Mouse (Mus musculus) heart, embryonic 12.5 days (tissue): ENCODE data around the gene Cacna1c. TPM values are rescaled to one million over a fixed set of nuclear protein-coding genes. Genes with fewer than 3 reads are reported as not detected.
A peak's percentile ranks its signal among the peaks of the same experiment; 100 is the strongest.

Source experiments
- ATAC-seq: fragments of 200-750 bp; cut with Nextera tagmentation; 2 replicates; pipeline ENCODE4 v1.8.0; 2017; ENCODE audit warnings: moderate TSS enrichment, moderate library complexity; ENCODE audit not compliant: insufficient number of reproducible peaks, low FRiP score
- H3K27ac ChIP-seq: fragments of 300-500 bp; sonication (generic); 2 replicates; pipeline ENCODE4 v1.5.1; 2016; ENCODE audit warnings: mild to moderate bottlenecking, moderate library complexity; ENCODE audit not compliant: poor library complexity, severe bottlenecking
- H3K27me3 ChIP-seq: fragments of 300-500 bp; sonication (generic); replicated peaks from 2 replicates; pipeline ENCODE4 v1.6.1; 2016; ENCODE audit warnings: mild to moderate bottlenecking, moderate library complexity
- H3K36me3 ChIP-seq: fragments of 300-500 bp; sonication (generic); 2 replicates; pipeline ENCODE4 v1.6.1; 2016; ENCODE audit warnings: mild to moderate bottlenecking, moderate library complexity
- H3K4me1 ChIP-seq: fragments of 300-500 bp; sonication (generic); replicated peaks from 2 replicates; pipeline ENCODE4 v1.6.1; 2016; ENCODE audit warnings: mild to moderate bottlenecking
- H3K4me2 ChIP-seq: fragments of 300-500 bp; sonication (generic); 2 replicates; pipeline ENCODE4 v1.6.1; 2016; ENCODE audit warnings: mild to moderate bottlenecking, moderate library complexity
- H3K4me3 ChIP-seq: fragments of 300-500 bp; sonication (generic); 2 replicates; pipeline ENCODE4 v1.5.1; 2016; ENCODE audit warnings: mild to moderate bottlenecking
- H3K9ac ChIP-seq: fragments of 300-500 bp; sonication (generic); 2 replicates; pipeline ENCODE4 v1.6.1; 2016; ENCODE audit warnings: mild to moderate bottlenecking, moderate library complexity
- H3K9me3 ChIP-seq: fragments of 300-500 bp; sonication (generic); replicated peaks from 2 replicates; pipeline ENCODE4 v1.6.1; 2016; ENCODE audit warnings: mild to moderate bottlenecking, moderate library complexity
- WGBS: fragments of 180-500 bp; shearing (Covaris S2); methylation state at CpG from one replicate; pipeline ENCODE4 v1.1.7; 2016; 5-methylcytosine and 5-hydroxymethylcytosine counted together
- polyA plus RNA-seq: library from polyadenylated mRNA; unstranded; fragments of >200 nt; fragmentation: Nextera tagmentation; extraction: Ambion mirVana; gene quantifications from 2 replicates; pipeline ENCODE4 v1.2.1, GENCODE M21; 2016

Cacna1c gene
- polyA plus RNA-seq, 1 experiment from 2014 or later: 58.1 TPM

GRCm38 (mm10) chr6:119204915-119205314 is 8.7 kb upstream of the Cacna1c start:
- 0 out of 2 replicates have a peak overlapping the region, but pooled peaks have one; percentile 34 for H3K27ac ChIP-seq
- H3K27me3 ChIP-seq: no peaks in the 10 kb centered on the region
- no peaks in the 10 kb centered on the region for H3K36me3 ChIP-seq
- H3K9me3 ChIP-seq: no peaks in the 10 kb centered on the region
- no peak overlapping the region for H3K4me3 ChIP-seq
- H3K9ac ChIP-seq: no peak overlapping the region
- H3K4me2 ChIP-seq: no peak overlapping the region
- peaks cover 40% of the 10 kb centered on the region for H3K4me1 ChIP-seq
- WGBS: 52% methylated on average over 3 of the region's 3 CpGs
- no peak for ATAC-seq

- WGBS: 40% methylated on average over 7 of the region's 7 CpGs
These were observed 8.1 kb upstream of the Cacna1c start for GRCm38 (mm10) chr6:119204286-119204685.

DNA sequence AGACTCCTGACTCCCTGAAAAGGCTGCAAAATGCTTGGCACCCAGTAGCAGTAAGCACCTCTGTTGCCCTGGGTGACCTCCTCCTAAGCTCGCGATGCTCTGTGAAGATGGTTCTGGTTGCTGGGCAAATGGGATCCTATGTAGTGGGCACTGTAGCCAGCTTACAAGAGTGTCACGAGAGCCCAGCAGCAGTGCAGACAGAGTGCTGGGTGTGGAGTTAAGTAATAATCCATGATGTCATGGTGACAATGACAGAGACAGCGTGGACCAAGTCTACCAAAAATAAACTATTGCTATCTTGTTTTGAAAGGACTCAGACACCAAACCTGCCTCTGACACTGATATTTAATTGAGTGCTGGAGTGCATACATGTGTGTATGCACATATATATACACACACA is 5.4 kb upstream of the Cacna1c start:
- Histone ChIP-seq H3K9me3 (no peaks in the 10 kb centered on the region), H3K27me3 (no peaks in the 10 kb centered on the region), H3K36me3 (no peaks in the 10 kb centered on the region), H3K27ac (peak overlapping the region; percentile 65), H3K4me1 (peaks cover 64% of the 10 kb centered on the region), H3K4me2 (no peak overlapping the region), H3K9ac (no peak overlapping the region), H3K4me3 (no peak overlapping the region)
- peak; percentile 49; the same call in 1 of the 2 replicates for ATAC-seq
- 57% methylated on average over 4 of the region's 4 CpGs for WGBS

More at GRCm38 (mm10) chr6:119204286-119204685, 8.1 kb upstream of the Cacna1c start:
- H3K36me3 ChIP-seq: no peaks in the 10 kb centered on the region
- H3K4me1 ChIP-seq: peaks cover 47% of the 10 kb centered on the region
- H3K9ac ChIP-seq: no peak overlapping the region
- H3K4me3 ChIP-seq: no peak overlapping the region
- no peak overlapping the region for H3K4me2 ChIP-seq
- no peaks in the 10 kb centered on the region for H3K27me3 ChIP-seq
- peak overlapping the region; percentile 41; the same call in 1 of the 2 replicates for H3K27ac ChIP-seq
- no peaks in the 10 kb centered on the region for H3K9me3 ChIP-seq
- ATAC-seq: no peak

- no peak for ATAC-seq
- H3K27me3 ChIP-seq: no peaks in the 10 kb centered on the region
- no peak overlapping the region for H3K4me2 ChIP-seq
- H3K9me3 ChIP-seq: no peaks in the 10 kb centered on the region
- peaks cover 62% of the 10 kb centered on the region for H3K4me1 ChIP-seq
- H3K27ac ChIP-seq: peak overlapping the region; percentile 58
- H3K36me3 ChIP-seq: no peaks in the 10 kb centered on the region
- 56% methylated on average over 5 of the region's 5 CpGs for WGBS
- no peak overlapping the region for H3K4me3 ChIP-seq
- no peak overlapping the region for H3K9ac ChIP-seq
These were observed 4.1 kb upstream of the Cacna1c start for GRCm38 (mm10) chr6:119200362-119200761.

- H3K4me1 ChIP-seq: peaks cover 56% of the 10 kb centered on the region
- H3K36me3 ChIP-seq: no peaks in the 10 kb centered on the region
- H3K9me3 ChIP-seq: no peaks in the 10 kb centered on the region
- H3K4me3 ChIP-seq: no peak overlapping the region
- no peak for ATAC-seq
- no peaks in the 10 kb centered on the region for H3K27me3 ChIP-seq
- no peak overlapping the region for H3K27ac ChIP-seq
- 47% methylated on average over 8 of the region's 8 CpGs for WGBS
- no peak overlapping the region for H3K4me2 ChIP-seq
- H3K9ac ChIP-seq: no peak overlapping the region
These were observed 3.2 kb upstream of the Cacna1c start for GRCm38 (mm10) chr6:119199274-119199879.

DNA sequence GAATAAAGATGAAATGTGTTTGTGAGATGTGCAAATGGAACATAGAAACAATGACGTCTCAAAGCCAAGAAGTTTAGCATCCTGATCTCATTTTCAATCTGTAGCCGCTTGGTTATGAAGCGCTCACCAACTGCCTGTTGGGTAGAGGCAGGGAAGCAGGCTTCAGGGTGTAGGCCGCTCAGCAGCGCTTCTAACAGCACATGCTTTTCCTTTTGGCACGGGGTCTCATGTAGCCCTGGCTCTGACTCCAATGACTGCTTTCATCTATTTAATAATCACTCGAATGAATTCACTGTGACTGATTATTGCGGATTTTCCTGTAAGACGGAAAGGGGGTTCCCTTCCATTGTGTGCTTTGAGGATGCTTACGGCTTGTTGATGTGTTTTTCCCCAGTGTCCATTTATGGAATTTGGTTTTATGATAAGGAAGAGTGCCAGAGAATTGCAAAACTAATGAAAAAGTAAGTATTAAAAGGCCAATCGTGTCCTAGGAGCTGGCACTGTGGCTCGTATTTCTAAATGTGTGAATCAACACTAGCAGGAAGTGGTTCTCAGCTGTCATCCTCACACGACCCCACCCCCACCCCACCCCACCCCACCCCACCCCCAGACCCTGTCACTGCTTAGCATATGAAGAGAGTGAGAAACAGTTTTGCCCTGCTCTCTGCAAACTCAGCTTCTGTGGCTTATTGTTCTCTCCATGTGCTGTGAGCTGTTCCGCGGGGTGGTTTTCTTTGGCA is 2.5 kb upstream of the Cacna1c start:
- no peak overlapping the region for H3K4me3 ChIP-seq
- peaks cover 55% of the 10 kb centered on the region for H3K4me1 ChIP-seq
- H3K27ac ChIP-seq: no peak overlapping the region
- no peak overlapping the region for H3K9ac ChIP-seq
- no peak for ATAC-seq
- H3K9me3 ChIP-seq: no peaks in the 10 kb centered on the region
- no peaks in the 10 kb centered on the region for H3K27me3 ChIP-seq
- H3K36me3 ChIP-seq: no peaks in the 10 kb centered on the region
- WGBS: 54% methylated on average over 15 of the region's 15 CpGs
- H3K4me2 ChIP-seq: no peak overlapping the region

GRCm38 (mm10) chr6:119194601-119195000 is 1.6 kb downstream of the Cacna1c start:
- H3K4me3 ChIP-seq: peak overlapping the region; percentile 64
- H3K9me3 ChIP-seq: no peaks in the 10 kb centered on the region
- ATAC-seq: no peak
- H3K9ac ChIP-seq: peak overlapping the region; percentile 81
- H3K36me3 ChIP-seq: peaks cover 27% of the 10 kb centered on the region
- H3K4me2 ChIP-seq: peak overlapping the region; percentile 65
- peaks cover 7% of the 10 kb centered on the region; the same call in 1 of the 2 replicates for H3K27me3 ChIP-seq
- H3K27ac ChIP-seq: peak overlapping the region; percentile 100
- 42% methylated on average over 7 of the region's 7 CpGs for WGBS
- H3K4me1 ChIP-seq: peaks cover 65% of the 10 kb centered on the region

- Histone ChIP-seq H3K9ac (peak overlapping the region; percentile 81), H3K36me3 (peaks cover 31% of the 10 kb centered on the region), H3K27me3 (peaks cover 7% of the 10 kb centered on the region; the same call in 1 of the 2 replicates), H3K9me3 (no peaks in the 10 kb centered on the region), H3K4me2 (peak overlapping the region; percentile 65), H3K4me1 (peaks cover 65% of the 10 kb centered on the region), H3K4me3 (peak overlapping the region; percentile 64), H3K27ac (peak overlapping the region; percentile 100)
- WGBS: 47% methylated on average over 9 of the region's 9 CpGs
- ATAC-seq: no peak
These were observed 2.1 kb downstream of the Cacna1c start for GRCm38 (mm10) chr6:119194161-119194560.

DNA sequence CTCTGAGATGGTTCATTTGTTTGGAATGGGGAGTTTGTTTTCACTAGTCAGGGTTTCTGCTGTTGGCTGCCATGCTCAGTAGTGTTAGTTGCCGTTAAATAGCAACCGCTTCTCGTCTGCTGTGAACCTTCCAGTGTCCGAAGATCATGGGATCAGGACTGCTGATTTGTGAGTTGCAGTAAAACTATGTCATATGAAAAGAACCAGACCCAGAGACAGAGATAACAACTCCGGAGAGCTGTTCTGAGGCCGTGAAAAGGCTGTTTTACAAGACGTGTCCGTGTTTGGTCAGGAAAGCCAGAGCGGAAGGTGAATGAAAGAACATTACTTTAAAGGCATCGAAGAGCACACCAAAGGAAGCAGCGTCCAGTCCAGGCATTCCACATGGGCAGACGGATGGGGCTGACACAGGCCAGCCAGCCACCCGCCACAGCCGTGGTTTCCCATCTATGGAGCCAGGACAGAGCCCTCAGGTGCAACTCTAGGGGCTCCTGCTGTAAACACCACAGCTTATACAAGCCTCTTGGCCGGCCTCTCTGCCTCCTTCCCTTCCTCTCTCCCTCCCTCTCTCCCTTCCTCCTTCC is 2.6 kb downstream of the Cacna1c start:
- peak overlapping the region; percentile 100 for H3K27ac ChIP-seq
- ATAC-seq: peak; percentile 64
- peak overlapping the region; percentile 65 for H3K4me2 ChIP-seq
- peaks cover 31% of the 10 kb centered on the region for H3K36me3 ChIP-seq
- H3K4me1 ChIP-seq: peaks cover 63% of the 10 kb centered on the region
- peak overlapping the region; percentile 81 for H3K9ac ChIP-seq
- H3K4me3 ChIP-seq: peak overlapping the region; percentile 64
- WGBS: 15% methylated on average over 15 of the region's 15 CpGs
- H3K27me3 ChIP-seq: peaks cover 7% of the 10 kb centered on the region; the same call in 1 of the 2 replicates
- no peaks in the 10 kb centered on the region for H3K9me3 ChIP-seq

DNA sequence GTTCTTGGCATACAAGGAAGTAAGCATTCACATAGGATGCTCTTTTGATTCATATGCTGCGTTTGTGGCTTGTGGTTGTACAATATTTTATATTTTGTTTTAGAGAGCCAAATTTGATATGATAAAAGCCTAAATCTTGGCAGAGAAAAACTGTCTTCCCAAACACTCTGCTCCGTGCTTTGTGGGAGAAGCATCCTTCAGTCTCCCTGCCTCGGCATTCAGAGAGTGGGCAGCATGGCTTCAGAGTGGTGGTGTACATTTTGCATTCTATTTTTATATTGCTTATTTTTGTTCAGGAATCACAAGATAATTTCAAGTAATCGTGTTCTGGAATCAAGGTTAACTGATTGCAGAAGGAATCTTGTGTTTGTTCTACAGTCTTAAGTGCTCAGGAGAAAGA is 4.7 kb downstream of the Cacna1c start:
- H3K4me2 ChIP-seq: peak overlapping the region; percentile 65
- H3K27ac ChIP-seq: peak overlapping the region; percentile 32; the same call in 1 of the 2 replicates

GRCm38 (mm10) chr6:119187631-119188030 is 8.6 kb downstream of the Cacna1c start:
- Histone ChIP-seq H3K27me3 (peaks cover 7% of the 10 kb centered on the region; the same call in 1 of the 2 replicates), H3K4me2 (no peak overlapping the region), H3K4me1 (peaks cover 83% of the 10 kb centered on the region), H3K4me3 (no peak overlapping the region), H3K9ac (no peak overlapping the region), H3K27ac (peak overlapping the region; percentile 36; the same call in 1 of the 2 replicates), H3K9me3 (no peaks in the 10 kb centered on the region), H3K36me3 (peaks cover 43% of the 10 kb centered on the region)
- no peak for ATAC-seq
- WGBS: 43% methylated on average over 6 of the region's 6 CpGs

More for the DNA sequence above, 4.7 kb downstream of the Cacna1c start:
- Histone ChIP-seq H3K36me3 (peaks cover 37% of the 10 kb centered on the region), H3K9me3 (no peaks in the 10 kb centered on the region), H3K9ac (peak overlapping the region; percentile 27; the same call in 1 of the 2 replicates), H3K27me3 (peaks cover 7% of the 10 kb centered on the region; the same call in 1 of the 2 replicates), H3K4me3 (no peak overlapping the region), H3K4me1 (peaks cover 70% of the 10 kb centered on the region)
- no peak for ATAC-seq
- 70% methylated on average over 4 of the region's 4 CpGs for WGBS
